Mouse (Mus musculus): ENCODE data around the gene Stk24.

Gene Stk24

GRCm38 (mm10) chr14:121256896-121257295 lies 122.9 kb downstream of the Stk24 start:
- no peak for DNase-seq

DNA sequence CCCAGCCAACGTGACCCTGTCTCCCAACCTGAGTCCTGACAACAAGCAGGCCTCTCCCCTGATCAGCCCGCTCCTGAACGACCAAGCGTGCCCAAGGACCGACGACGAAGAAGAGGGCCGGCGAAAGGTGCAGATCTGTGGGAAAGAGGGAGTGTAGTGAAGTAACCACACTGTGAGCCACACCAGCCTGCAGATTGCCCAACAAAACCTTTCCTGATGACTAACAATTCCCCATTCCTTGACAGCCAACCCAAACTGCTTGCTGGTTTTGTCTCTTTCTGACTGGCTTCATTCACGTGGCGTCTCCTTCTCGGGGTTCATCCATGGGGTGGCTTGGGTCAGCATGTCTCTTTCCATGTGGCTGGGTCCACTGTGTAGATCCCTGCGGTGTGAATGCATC lies 124.3 kb downstream of the Stk24 start:
- DNase-seq, result no peak

GRCm38 (mm10) chr14:121254869-121255268 lies 124.9 kb downstream of the Stk24 start:
- DNase-seq, result no peak

DNA sequence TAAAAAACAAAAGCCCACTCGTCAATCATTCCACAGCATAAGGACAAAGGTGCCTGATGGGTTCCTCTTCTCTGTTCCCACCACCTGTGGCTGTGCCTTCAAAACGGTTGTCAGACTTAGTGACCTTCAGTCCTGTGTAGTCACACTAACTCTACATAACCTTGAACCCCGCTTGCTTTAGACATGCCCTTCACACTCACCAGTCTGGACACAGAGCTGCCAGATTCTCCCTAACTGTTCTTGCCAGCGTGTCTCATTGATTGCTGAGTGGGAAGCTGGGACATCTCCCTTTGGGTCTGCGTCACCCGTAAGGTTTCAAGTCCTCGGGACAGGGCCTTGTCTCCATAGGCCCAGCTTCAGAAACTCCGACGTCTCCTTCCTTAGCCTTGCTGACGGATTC lies 127.3 kb downstream of the Stk24 start:
- no peak for DNase-seq

- DNase-seq, result no peak
These were observed 128.1 kb downstream of the Stk24 start for GRCm38 (mm10) chr14:121251708-121252107.

GRCm38 (mm10) chr14:121251099-121251498 lies 128.7 kb downstream of the Stk24 start:
- DNase-seq, result no peak

GRCm38 (mm10) chr14:121248346-121248745 lies 131.5 kb downstream of the Stk24 start:
- no peak for DNase-seq

- no peak for DNase-seq
These were observed 132.5 kb downstream of the Stk24 start for GRCm38 (mm10) chr14:121247287-121247686.

- DNase-seq, result no peak
These were observed 133.6 kb downstream of the Stk24 start for GRCm38 (mm10) chr14:121246048-121246731.

GRCm38 (mm10) chr14:121244104-121244503 lies 135.7 kb downstream of the Stk24 start:
- no peak for DNase-seq

- no peak for DNase-seq
These were observed 140.4 kb downstream of the Stk24 start for GRCm38 (mm10) chr14:121239386-121239785.

DNA sequence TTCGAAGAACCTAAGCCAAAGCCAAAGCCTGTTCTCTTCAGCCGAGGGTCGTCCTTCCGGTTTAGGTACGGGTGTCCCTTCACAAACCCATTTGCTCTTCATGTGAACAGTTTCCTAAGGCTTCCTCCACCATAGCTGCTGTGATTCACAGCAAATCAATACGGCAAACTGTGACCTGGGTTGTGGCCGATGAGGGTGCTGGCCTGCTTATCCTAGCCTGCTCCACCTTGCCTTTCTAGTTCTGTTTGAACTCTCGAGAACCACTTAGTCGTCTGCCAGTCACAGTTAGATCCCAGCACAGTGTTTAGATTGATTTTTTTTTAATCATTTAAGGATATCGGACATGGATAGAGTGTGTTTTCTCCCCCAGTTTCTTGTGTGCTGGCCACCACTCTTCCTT lies 141.1 kb downstream of the Stk24 start:
- no peak for DNase-seq

DNA sequence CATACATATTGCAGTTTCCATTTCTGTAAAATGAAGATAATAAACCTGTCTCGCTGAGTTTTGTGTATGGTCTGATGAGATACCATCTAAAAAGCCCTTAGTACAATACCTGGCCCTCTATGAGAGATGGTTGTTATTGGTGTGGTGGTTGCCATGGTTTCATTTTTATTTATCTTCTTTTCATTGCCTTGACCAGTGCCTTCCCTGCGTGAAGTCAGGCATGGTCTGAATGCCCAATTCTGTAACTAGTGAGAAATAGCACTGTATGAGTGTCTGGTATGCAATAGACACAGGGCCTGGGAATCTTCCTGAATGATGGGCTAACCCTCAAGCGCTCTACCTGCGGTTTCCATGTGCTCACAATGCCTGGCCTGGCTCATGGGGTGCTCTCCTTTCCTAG lies 143.1 kb downstream of the Stk24 start:
- DNase-seq, result no peak

Measured in right cerebral cortex, postnatal 4 days (tissue).